Mouse (Mus musculus): Measurements from ENCODE around the gene Tent4a. TPM values are rescaled to one million over a fixed set of nuclear protein-coding genes. Genes with fewer than 3 reads are reported as not detected.

The Tent4a gene
- total and polyA plus RNA-seq, 3 experiments: 8.1 to 12.7 (median 11.0) TPM

- Histone ChIP-seq H3K27ac (no peak overlapping the region), H3K27me3 (ENCODE audit: control insufficient read depth, insufficient read depth, low read length) (no peaks in the 10 kb centered on the region), H3K9ac (ENCODE audit: low read depth, low read length) (no peak overlapping the region), H3K4me3 (no peak overlapping the region), H3K79me2 (replicated peaks; ENCODE audit: control insufficient read depth, insufficient read depth, low read length) (0 out of 2 replicates have a peak, but pooled peaks cover 1% of the 10 kb centered on the region), H3K4me1 (ENCODE audit: control insufficient read depth, insufficient read depth, low read length) (no peaks in the 10 kb centered on the region; the same call in 1 of the 2 replicates), H3K36me3 (ENCODE audit: control insufficient read depth, insufficient read depth, low read length) (no peaks in the 10 kb centered on the region)
- peak; percentile 89 for TF ChIP-seq CTCF (IDR thresholded peaks at IDR 0.05)
- no peak for TF ChIP-seq EP300 (IDR thresholded peaks at IDR 0.05; ENCODE audit: insufficient read depth, low read depth, low read length)
- intact Hi-C loops (cut with DNase I): loop anchor here (1.0 kb wide), 2 partner anchors 38 to 146 kb away; no protein-coding TSS in a partner anchor
- no peak for DNase-seq
- 58% methylated on average over 9 of the region's 9 CpGs for WGBS
Measured at GRCm38 (mm10) chr13:69509391-69510244, 24.8 kb downstream of the Tent4a start.

DNA sequence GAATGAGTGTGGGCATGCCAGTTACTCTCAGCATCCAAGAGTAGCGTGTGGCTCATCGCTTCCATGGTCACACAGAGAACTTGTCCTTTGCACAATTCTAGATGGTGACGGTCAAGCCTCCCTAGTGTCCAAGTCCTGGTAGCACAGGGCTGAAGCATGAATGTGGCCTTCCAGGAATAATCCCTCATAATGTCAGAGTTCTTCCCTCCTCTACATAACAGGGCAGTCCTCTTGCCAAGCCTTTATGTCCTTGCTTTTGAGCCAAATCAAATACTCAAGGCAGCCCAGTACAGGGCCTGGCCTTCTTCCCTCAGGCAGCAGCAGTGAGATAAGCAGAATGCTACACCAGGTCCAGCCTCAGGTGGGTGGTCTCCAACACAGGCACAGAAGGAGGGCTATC is 26.8 kb downstream of the Tent4a start:
- Histone ChIP-seq H3K9ac (ENCODE audit: low read depth, low read length) (no peak overlapping the region), H3K36me3 (ENCODE audit: control insufficient read depth, insufficient read depth, low read length) (no peaks in the 10 kb centered on the region), H3K4me1 (ENCODE audit: control insufficient read depth, insufficient read depth, low read length) (no peaks in the 10 kb centered on the region; the same call in 1 of the 2 replicates), H3K27me3 (ENCODE audit: control insufficient read depth, insufficient read depth, low read length) (no peaks in the 10 kb centered on the region), H3K27ac (no peak overlapping the region), H3K4me3 (no peak overlapping the region), H3K79me2 (replicated peaks; ENCODE audit: control insufficient read depth, insufficient read depth, low read length) (0 out of 2 replicates have a peak, but pooled peaks cover 1% of the 10 kb centered on the region)
- TF ChIP-seq EP300 (IDR thresholded peaks at IDR 0.05; ENCODE audit: insufficient read depth, low read depth, low read length): no peak
- no peak for TF ChIP-seq CTCF (IDR thresholded peaks at IDR 0.05)
- TF ChIP-seq POLR2A (IDR thresholded peaks at IDR 0.05; ENCODE audit: insufficient read depth, low read depth, low read length): no peak
- DNase-seq: no peak
- intact Hi-C loops (cut with DNase I): no loop called here
- WGBS: 94% methylated on average over 3 of the region's 3 CpGs

DNA sequence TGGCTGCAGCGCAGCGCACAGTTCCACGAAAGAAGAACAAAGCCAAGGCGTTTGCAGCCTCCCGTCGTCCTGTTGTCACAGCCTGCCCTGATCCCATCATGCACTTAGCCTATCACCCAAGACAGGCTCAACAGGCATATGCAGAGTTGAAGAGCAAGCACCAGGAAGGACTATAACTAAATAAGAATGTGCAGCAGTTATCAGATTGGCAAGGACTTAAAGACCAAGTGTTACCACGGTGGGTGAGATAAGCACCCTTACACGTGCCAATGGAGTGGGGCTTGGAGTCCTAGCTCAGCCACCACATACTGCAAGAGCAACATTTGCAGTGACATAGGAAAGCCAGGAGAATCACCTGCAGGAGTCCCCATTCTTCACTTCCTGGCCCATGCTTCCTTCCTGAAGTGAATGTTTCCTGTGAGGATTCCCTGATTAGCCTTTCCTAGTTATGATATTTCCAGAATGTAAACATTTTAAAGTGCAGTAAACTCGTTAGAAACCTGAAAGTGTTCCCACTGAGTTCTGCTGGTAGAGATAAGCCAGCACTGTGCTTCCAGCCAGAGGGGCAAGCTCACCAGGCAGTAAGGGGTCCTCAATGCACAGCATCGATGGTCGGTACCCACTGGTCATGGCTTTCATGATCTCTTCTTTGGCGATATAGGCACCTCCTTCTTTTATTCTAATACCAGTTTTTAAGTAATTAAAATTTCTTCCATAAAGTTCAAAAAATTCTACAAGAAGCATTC is 27.9 kb downstream of the Tent4a start:
- Histone ChIP-seq H3K27me3 (ENCODE audit: control insufficient read depth, insufficient read depth, low read length) (no peaks in the 10 kb centered on the region), H3K79me2 (replicated peaks; ENCODE audit: control insufficient read depth, insufficient read depth, low read length) (0 out of 2 replicates have a peak, but pooled peaks cover 1% of the 10 kb centered on the region), H3K36me3 (ENCODE audit: control insufficient read depth, insufficient read depth, low read length) (no peaks in the 10 kb centered on the region), H3K9ac (ENCODE audit: low read depth, low read length) (no peak overlapping the region), H3K27ac (no peak overlapping the region), H3K4me3 (no peak overlapping the region), H3K4me1 (ENCODE audit: control insufficient read depth, insufficient read depth, low read length) (no peaks in the 10 kb centered on the region; the same call in 1 of the 2 replicates)
- WGBS: 63% methylated on average over 12 of the region's 12 CpGs
- intact Hi-C loops (cut with DNase I): no loop called here
- no peak for DNase-seq
- TF ChIP-seq EP300 (IDR thresholded peaks at IDR 0.05; ENCODE audit: insufficient read depth, low read depth, low read length) (no peak), POLR2A (IDR thresholded peaks at IDR 0.05; ENCODE audit: insufficient read depth, low read depth, low read length) (no peak), CTCF (IDR thresholded peaks at IDR 0.05) (no peak)

GRCm38 (mm10) chr13:69502863-69503262 is 31.6 kb downstream of the Tent4a start:
- 73% methylated on average over 5 of the region's 5 CpGs for WGBS
- intact Hi-C loops (cut with DNase I): no loop called here
- no peak overlapping the region for H3K4me3 ChIP-seq
- H3K4me1 ChIP-seq (ENCODE audit: control insufficient read depth, insufficient read depth, low read length): no peaks in the 10 kb centered on the region
- no peak overlapping the region for H3K9ac ChIP-seq (ENCODE audit: low read depth, low read length)
- no peaks in the 10 kb centered on the region for H3K79me2 ChIP-seq (replicated peaks; ENCODE audit: control insufficient read depth, insufficient read depth, low read length)
- TF ChIP-seq EP300 (IDR thresholded peaks at IDR 0.05; ENCODE audit: insufficient read depth, low read depth, low read length): no peak
- no peak for TF ChIP-seq POLR2A (IDR thresholded peaks at IDR 0.05; ENCODE audit: insufficient read depth, low read depth, low read length)
- TF ChIP-seq CTCF (IDR thresholded peaks at IDR 0.05): no peak
- H3K27ac ChIP-seq: no peak overlapping the region
- no peak for DNase-seq
- no peaks in the 10 kb centered on the region for H3K27me3 ChIP-seq (ENCODE audit: control insufficient read depth, insufficient read depth, low read length)
- no peaks in the 10 kb centered on the region for H3K36me3 ChIP-seq (ENCODE audit: control insufficient read depth, insufficient read depth, low read length)

GRCm38 (mm10) chr13:69502157-69502750 is 32.2 kb downstream of the Tent4a start:
- DNase-seq: no peak
- Histone ChIP-seq H3K9ac (ENCODE audit: low read depth, low read length) (no peak overlapping the region), H3K4me3 (no peak overlapping the region), H3K27me3 (ENCODE audit: control insufficient read depth, insufficient read depth, low read length) (no peaks in the 10 kb centered on the region), H3K27ac (no peak overlapping the region), H3K4me1 (ENCODE audit: control insufficient read depth, insufficient read depth, low read length) (no peaks in the 10 kb centered on the region), H3K79me2 (replicated peaks; ENCODE audit: control insufficient read depth, insufficient read depth, low read length) (no peaks in the 10 kb centered on the region), H3K36me3 (ENCODE audit: control insufficient read depth, insufficient read depth, low read length) (no peaks in the 10 kb centered on the region)
- TF ChIP-seq CTCF (IDR thresholded peaks at IDR 0.05) (no peak), POLR2A (IDR thresholded peaks at IDR 0.05; ENCODE audit: insufficient read depth, low read depth, low read length) (no peak), EP300 (IDR thresholded peaks at IDR 0.05; ENCODE audit: insufficient read depth, low read depth, low read length) (no peak)
- 92% methylated on average over 14 of the region's 14 CpGs for WGBS
- intact Hi-C loops (cut with DNase I): no loop called here

Measured in heart, adult 2 months (tissue).